ENCODE assay signal across 1 mouse cellular context in the genomic region with DNA sequence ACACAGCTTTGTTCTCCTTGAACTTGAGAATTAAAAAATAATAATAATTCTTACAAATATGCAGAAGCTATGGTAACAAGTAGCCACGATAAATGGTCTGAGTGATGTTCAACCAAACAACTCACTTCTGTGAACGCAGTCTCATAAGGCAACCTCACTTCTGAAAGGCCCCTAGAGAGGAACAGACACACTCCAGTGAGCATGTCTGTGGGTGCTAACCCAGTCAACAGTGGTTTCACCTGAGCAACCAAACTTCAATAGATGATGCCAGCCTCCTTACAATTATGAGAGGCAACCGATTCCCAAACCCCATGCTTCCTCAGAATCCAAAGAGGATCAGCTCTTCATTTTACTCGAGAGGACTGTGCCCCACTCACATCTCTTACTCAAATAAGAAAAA.
A peak's percentile ranks its signal among the peaks of the same experiment; 100 is the strongest.
TF ChIP-seq lines count a peak whose summit lies in the region.

No protein-coding gene starts in this region.

TF ChIP-seq in CH12.LX, 34 proteins besides CTCF, POLR2A, EP300 and RAD21 (continued from another document):
- no peak for TF ChIP-seq MYC (IDR thresholded peaks at IDR 0.05; ENCODE audit: low read depth, low read length)
- no peak for TF ChIP-seq USF2 (conservative IDR thresholded peaks at IDR 0.05; ENCODE audit: low read depth, low read length)
- TF ChIP-seq MEF2A (IDR thresholded peaks at IDR 0.05; ENCODE audit: borderline replicate concordance, low read depth, low read length), result no peak
- TF ChIP-seq ZC3H11A (IDR thresholded peaks at IDR 0.05; ENCODE audit: low read depth, low read length), result no peak
- no peak for TF ChIP-seq MAZ (IDR thresholded peaks at IDR 0.05; ENCODE audit: low read depth, low read length)
- TF ChIP-seq NRF1 (IDR thresholded peaks at IDR 0.05; ENCODE audit: low read depth, low read length), result peak; percentile 60
- no peak for TF ChIP-seq MAX (IDR thresholded peaks at IDR 0.05; ENCODE audit: low read length)
- TF ChIP-seq KAT2A (IDR thresholded peaks at IDR 0.05; ENCODE audit: insufficient replicate concordance, low read length), result no peak
- TF ChIP-seq CHD1 (IDR thresholded peaks at IDR 0.05; ENCODE audit: low read depth, low read length), result no peak
- TF ChIP-seq JUND (conservative IDR thresholded peaks at IDR 0.05; ENCODE audit: low read depth, low read length), result no peak
- no peak for TF ChIP-seq MAFK (IDR thresholded peaks at IDR 0.05; ENCODE audit: insufficient replicate concordance, low read length)
- no peak for TF ChIP-seq JUN (IDR thresholded peaks at IDR 0.05; ENCODE audit: insufficient read depth, low read depth, low read length)
- TF ChIP-seq ZMIZ1 (IDR thresholded peaks at IDR 0.05; ENCODE audit: low read depth, low read length), result peak; percentile 27; the same call in 1 of the 2 replicates
- TF ChIP-seq GABPA (IDR thresholded peaks at IDR 0.05; ENCODE audit: insufficient replicate concordance, low read depth, low read length), result no peak
- TF ChIP-seq TBP (conservative IDR thresholded peaks at IDR 0.05; ENCODE audit: low read depth, low read length), result 0 out of 2 replicates have a peak, but pooled peaks have one; percentile 72
- TF ChIP-seq ELF1 (IDR thresholded peaks at IDR 0.05; ENCODE audit: low read depth, low read length), result no peak
- TF ChIP-seq ETS1 (conservative IDR thresholded peaks at IDR 0.05; ENCODE audit: low read depth, low read length), result 0 out of 2 replicates have a peak, but pooled peaks have one; percentile 28
- TF ChIP-seq IRF4 (IDR thresholded peaks at IDR 0.05; ENCODE audit: low read depth, low read length), result peak; percentile 72
- TF ChIP-seq TCF12 (IDR thresholded peaks at IDR 0.05; ENCODE audit: low read depth, low read length), result no peak
- TF ChIP-seq SMC3 (IDR thresholded peaks at IDR 0.05; ENCODE audit: low read depth, low read length), result no peak
- no peak for TF ChIP-seq NELFE (IDR thresholded peaks at IDR 0.05; ENCODE audit: low read depth, low read length)
- no peak for TF ChIP-seq PAX5 (IDR thresholded peaks at IDR 0.05; ENCODE audit: low read length)
